Mouse (Mus musculus): ENCODE results near the gene Mss51. TPM values are rescaled to one million over a fixed set of nuclear protein-coding genes. Genes with fewer than 3 reads are reported as not detected.
A peak's percentile ranks its signal among the peaks of the same experiment; 100 is the strongest.

Mss51 gene
- 0.39 and 0.40 TPM in 2 replicates for polyA plus RNA-seq (2015; fragmentation: Nextera tagmentation; extraction: Ambion mirVana)

GRCm38 (mm10) chr14:20496603-20497002, at the start of gene Mss51:
TSS of gene Mss51 (minus strand) at chr14:20496901.
- no peaks in the 10 kb centered on the region for H3K9me3 ChIP-seq
- H3K27ac ChIP-seq, result no peak within 1 kb of the TSS
- H3K27me3 ChIP-seq (replicated peaks), result no peaks in the 10 kb centered on the region
- H3K4me2 ChIP-seq, result no peak within 1 kb of the TSS
- H3K9ac ChIP-seq, result no peak within 1 kb of the TSS
- H3K36me3 ChIP-seq (replicated peaks), result peaks cover 20% of the 10 kb centered on the region; the same call in 1 of the 2 replicates
- WGBS, result 81% methylated on average over 2 of the region's 2 CpGs
- H3K4me1 ChIP-seq, result no peaks in the 10 kb centered on the region
- no peak for ATAC-seq (replicated peaks)
- H3K4me3 ChIP-seq, result no peak within 1 kb of the TSS

GRCm38 (mm10) chr14:20546415-20546814, 49.7 kb upstream of the Mss51 start, which contains the start of gene Ppp3cb:
TSS of gene Ppp3cb (minus strand) at chr14:20546573.
- peak; percentile 96 for ATAC-seq (replicated peaks)
- WGBS, result 0% methylated on average over 29 of the region's 29 CpGs

GRCm38 (mm10) chr14:20545529-20546331, 49.0 kb upstream of the Mss51 start:
- H3K36me3 ChIP-seq (replicated peaks), result peaks cover 13% of the 10 kb centered on the region
- H3K27me3 ChIP-seq (replicated peaks), result no peaks in the 10 kb centered on the region
- peak overlapping the region; percentile 92 for H3K27ac ChIP-seq
- ATAC-seq (replicated peaks), result peak; percentile 93
- peak overlapping the region; percentile 73 for H3K9ac ChIP-seq
- WGBS, result under 1% methylated on average over 67 of the region's 67 CpGs
- peaks cover 24% of the 10 kb centered on the region for H3K4me1 ChIP-seq
- H3K9me3 ChIP-seq, result no peaks in the 10 kb centered on the region
- peak overlapping the region; percentile 56 for H3K4me2 ChIP-seq
- peak overlapping the region; percentile 62 for H3K4me3 ChIP-seq

More at GRCm38 (mm10) chr14:20546415-20546814, 49.7 kb upstream of the Mss51 start, which contains the start of gene Ppp3cb:
- H3K27me3 ChIP-seq (replicated peaks), result no peaks in the 10 kb centered on the region
- peak within 1 kb of the TSS; percentile 62 for H3K4me3 ChIP-seq
- no peaks in the 10 kb centered on the region for H3K9me3 ChIP-seq
- peaks cover 24% of the 10 kb centered on the region for H3K4me1 ChIP-seq
- peak within 1 kb of the TSS; percentile 56 for H3K4me2 ChIP-seq
- H3K36me3 ChIP-seq (replicated peaks), result peaks cover 18% of the 10 kb centered on the region
- H3K9ac ChIP-seq, result peak within 1 kb of the TSS; percentile 73
- H3K27ac ChIP-seq, result peak within 1 kb of the TSS; percentile 92

DNA sequence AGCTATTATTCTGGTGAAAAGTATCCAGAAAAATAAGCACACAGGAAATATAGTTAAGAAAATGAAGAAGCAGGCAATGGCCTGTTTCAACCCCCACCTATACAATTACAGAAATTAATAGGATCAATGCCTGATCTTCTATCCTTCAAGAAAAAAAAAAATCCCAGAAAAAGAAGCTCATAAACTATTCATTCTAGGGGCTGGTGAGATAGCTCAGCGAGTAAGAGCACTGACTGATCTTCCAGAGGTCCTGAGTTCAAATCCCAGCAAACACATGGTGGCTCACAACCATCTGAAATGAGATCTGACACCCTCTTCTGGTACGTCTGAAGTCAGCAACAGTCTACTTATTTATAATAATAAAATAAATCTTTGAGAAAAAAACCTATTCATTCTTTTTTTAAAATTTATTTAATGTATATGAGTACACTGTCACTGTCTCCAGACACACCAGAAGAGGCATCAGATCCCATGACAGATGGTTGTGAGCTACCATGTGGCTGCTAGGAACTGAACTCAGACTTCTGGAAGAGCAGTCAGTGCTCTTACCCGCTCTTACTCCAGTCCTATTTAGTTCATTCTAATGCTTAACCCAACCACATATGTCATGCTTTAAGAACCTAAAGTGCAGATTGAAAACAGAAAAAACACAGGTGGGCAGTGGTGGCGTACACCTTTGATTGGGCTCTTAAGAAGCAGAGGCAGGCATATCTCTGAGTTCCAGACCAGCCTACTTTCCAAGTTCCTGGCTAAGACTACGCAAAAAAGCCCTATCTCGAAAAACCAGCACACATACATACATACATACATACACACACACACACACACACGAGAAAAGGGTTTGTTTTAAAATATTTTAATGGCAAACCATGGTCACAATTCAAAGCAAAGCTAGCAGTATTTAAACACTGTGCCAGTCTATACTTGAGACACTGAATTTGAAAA, 48.0 kb upstream of the Mss51 start:
- no peak for ATAC-seq (replicated peaks)
- H3K4me2 ChIP-seq, result peak overlapping the region; percentile 56
- H3K9ac ChIP-seq, result peak overlapping the region; percentile 22; the same call in 1 of the 2 replicates
- H3K27me3 ChIP-seq (replicated peaks), result no peaks in the 10 kb centered on the region
- 81% methylated on average over 7 of the region's 7 CpGs for WGBS
- H3K9me3 ChIP-seq, result no peaks in the 10 kb centered on the region
- no peak overlapping the region for H3K27ac ChIP-seq
- peak overlapping the region; percentile 62 for H3K4me3 ChIP-seq
- peaks cover 24% of the 10 kb centered on the region for H3K4me1 ChIP-seq
- peaks cover 6% of the 10 kb centered on the region; the same call in 1 of the 2 replicates for H3K36me3 ChIP-seq (replicated peaks)

DNA sequence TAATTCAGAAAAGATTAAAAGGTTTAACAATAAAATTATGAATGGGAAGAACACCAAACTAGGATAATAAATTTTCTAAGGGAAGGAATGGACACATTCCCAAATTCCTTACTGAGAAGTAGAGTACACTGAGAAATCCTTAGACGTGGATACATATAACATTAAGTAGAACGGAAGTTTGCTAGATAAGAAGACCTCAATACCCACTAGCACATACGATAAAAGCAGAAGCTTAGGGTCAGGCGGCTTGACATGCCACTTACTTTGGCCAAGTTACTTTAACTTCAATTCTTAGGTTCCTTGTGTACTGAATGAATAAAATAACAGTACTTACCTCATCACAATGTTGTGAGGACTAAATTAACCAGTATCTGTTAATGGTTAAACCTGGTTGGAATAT, 32.9 kb upstream of the Mss51 start:
- no peak overlapping the region for H3K27ac ChIP-seq
- no peaks in the 10 kb centered on the region for H3K9me3 ChIP-seq
- H3K4me2 ChIP-seq, result no peak overlapping the region
- no peak for ATAC-seq (replicated peaks)
- H3K9ac ChIP-seq, result no peak overlapping the region
- H3K27me3 ChIP-seq (replicated peaks), result no peaks in the 10 kb centered on the region
- no peaks in the 10 kb centered on the region; the same call in 1 of the 2 replicates for H3K36me3 ChIP-seq (replicated peaks)
- WGBS, result 95% methylated on average over 4 of the region's 4 CpGs
- no peak overlapping the region for H3K4me3 ChIP-seq
- no peaks in the 10 kb centered on the region for H3K4me1 ChIP-seq

DNA sequence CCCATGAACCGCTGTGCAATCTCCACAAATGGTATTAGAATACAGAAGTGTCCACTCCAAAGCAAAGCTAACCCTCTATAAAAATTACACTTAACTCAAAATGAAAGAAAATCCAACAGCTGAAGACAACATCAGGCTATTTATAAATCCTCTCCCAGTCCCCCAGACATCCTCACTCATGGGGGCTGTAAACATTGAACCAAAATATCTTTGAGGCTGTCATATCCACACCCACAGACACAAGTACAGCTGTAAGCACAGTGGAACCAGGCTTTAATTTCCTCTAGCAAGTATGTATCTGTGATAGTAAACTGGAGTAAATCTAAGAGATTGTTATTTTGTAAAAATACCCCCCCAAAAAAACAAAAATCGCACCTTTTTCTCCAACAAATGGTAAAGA, 23.5 kb upstream of the Mss51 start:
- no peak overlapping the region for H3K9ac ChIP-seq
- WGBS, result 96% methylated on average over 2 of the region's 2 CpGs
- no peak overlapping the region for H3K4me2 ChIP-seq
- no peaks in the 10 kb centered on the region for H3K9me3 ChIP-seq
- H3K36me3 ChIP-seq (replicated peaks), result peaks cover 18% of the 10 kb centered on the region; the same call in 1 of the 2 replicates
- no peaks in the 10 kb centered on the region for H3K4me1 ChIP-seq
- no peak overlapping the region for H3K4me3 ChIP-seq
- ATAC-seq (replicated peaks), result no peak
- no peak overlapping the region for H3K27ac ChIP-seq
- no peaks in the 10 kb centered on the region for H3K27me3 ChIP-seq (replicated peaks)

GRCm38 (mm10) chr14:20508424-20508823, 11.7 kb upstream of the Mss51 start:
- WGBS, result 68% methylated on average over 2 of the region's 2 CpGs
- Histone ChIP-seq H3K4me2 (no peak overlapping the region), H3K27me3 (replicated peaks) (no peaks in the 10 kb centered on the region), H3K9ac (no peak overlapping the region), H3K27ac (no peak overlapping the region), H3K9me3 (no peaks in the 10 kb centered on the region), H3K4me3 (no peak overlapping the region), H3K36me3 (replicated peaks) (peaks cover 10% of the 10 kb centered on the region), H3K4me1 (no peaks in the 10 kb centered on the region)
- no peak for ATAC-seq (replicated peaks)

GRCm38 (mm10) chr14:20502966-20503365, 6.3 kb upstream of the Mss51 start:
- Histone ChIP-seq H3K27me3 (replicated peaks) (no peaks in the 10 kb centered on the region), H3K4me1 (no peaks in the 10 kb centered on the region), H3K9me3 (no peaks in the 10 kb centered on the region), H3K4me2 (no peak overlapping the region), H3K4me3 (no peak overlapping the region), H3K9ac (no peak overlapping the region), H3K36me3 (replicated peaks) (peaks cover 8% of the 10 kb centered on the region), H3K27ac (no peak overlapping the region)
- WGBS, result 97% methylated on average over 10 of the region's 10 CpGs
- ATAC-seq (replicated peaks), result no peak

- no peak for ATAC-seq (replicated peaks)
- no peaks in the 10 kb centered on the region for H3K4me1 ChIP-seq
- no peaks in the 10 kb centered on the region for H3K27me3 ChIP-seq (replicated peaks)
- no peak overlapping the region for H3K27ac ChIP-seq
- H3K9ac ChIP-seq, result no peak overlapping the region
- H3K36me3 ChIP-seq (replicated peaks), result peaks cover 15% of the 10 kb centered on the region; the same call in 1 of the 2 replicates
- H3K4me3 ChIP-seq, result no peak overlapping the region
- no peaks in the 10 kb centered on the region for H3K9me3 ChIP-seq
- 93% methylated on average over 3 of the region's 3 CpGs for WGBS
- H3K4me2 ChIP-seq, result no peak overlapping the region
These were observed 3.3 kb upstream of the Mss51 start for GRCm38 (mm10) chr14:20499982-20500381.

- Histone ChIP-seq H3K9ac (no peak overlapping the region), H3K27ac (no peak overlapping the region), H3K36me3 (replicated peaks) (0 out of 2 replicates have a peak, but pooled peaks cover 7% of the 10 kb centered on the region), H3K4me1 (no peaks in the 10 kb centered on the region), H3K9me3 (no peaks in the 10 kb centered on the region), H3K4me2 (no peak overlapping the region), H3K27me3 (replicated peaks) (no peaks in the 10 kb centered on the region), H3K4me3 (no peak overlapping the region)
- WGBS, result 95% methylated on average over 5 of the region's 5 CpGs
- ATAC-seq (replicated peaks), result no peak
These were observed 10.7 kb downstream of the Mss51 start for GRCm38 (mm10) chr14:20486031-20486430.

DNA sequence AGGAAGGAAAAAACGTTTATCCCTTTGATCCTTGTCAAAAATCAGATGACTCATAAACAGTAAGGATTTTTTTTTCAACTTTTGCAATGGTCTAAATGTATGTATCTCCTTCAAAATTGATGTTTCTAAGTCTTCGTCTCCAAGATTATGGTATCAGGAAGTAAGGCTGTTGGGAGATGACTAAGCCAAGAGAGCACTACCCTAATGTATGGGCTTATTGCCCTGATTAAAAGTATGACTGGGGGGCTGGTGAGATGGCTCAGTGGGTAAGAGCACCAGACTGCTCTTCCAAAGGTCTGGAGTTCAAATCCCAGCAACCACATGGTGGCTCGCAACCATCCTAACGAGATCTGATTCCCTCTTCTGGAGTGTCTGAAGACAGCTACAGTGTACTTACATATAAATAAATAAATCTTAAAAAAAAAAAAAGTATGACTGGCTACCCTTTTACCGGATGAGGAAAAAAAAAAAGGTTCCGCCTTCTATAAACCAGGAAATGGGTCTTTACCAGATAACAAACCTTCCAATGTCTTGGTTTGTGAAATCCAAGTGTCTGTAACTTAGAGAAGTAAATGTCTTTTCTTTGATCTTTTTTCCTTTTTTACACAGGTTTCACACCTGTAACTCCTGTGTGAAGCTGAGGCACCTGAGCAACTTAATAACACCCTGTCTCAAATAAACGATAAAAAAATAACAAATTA, 14.5 kb downstream of the Mss51 start:
- WGBS, result 89% methylated on average over 7 of the region's 7 CpGs
- Histone ChIP-seq H3K9ac (no peak overlapping the region), H3K4me1 (peaks cover 9% of the 10 kb centered on the region), H3K4me3 (no peak overlapping the region), H3K27me3 (replicated peaks) (no peaks in the 10 kb centered on the region), H3K4me2 (no peak overlapping the region), H3K27ac (no peak overlapping the region), H3K9me3 (no peaks in the 10 kb centered on the region), H3K36me3 (replicated peaks) (0 out of 2 replicates have a peak, but pooled peaks cover 5% of the 10 kb centered on the region)
- no peak for ATAC-seq (replicated peaks)

Measured in midbrain, embryonic 15.5 days (tissue).